Mouse (Mus musculus): ENCODE measurements at regions not wholly inside any gene's neighbourhood (a gene's known extent, or its start where the extent isn't known, plus 50 kb on each side); places are given as distances from the start of the nearest gene placed in this dataset. TPM values are rescaled to one million over a fixed set of nuclear protein-coding genes. Genes with fewer than 3 reads are reported as not detected.

Small RNA genes in the stretch of these regions (microRNA-seq; reads per million reads assigned to microRNA genes)
- gene Mir6363 = not detected

Data from embryonic facial prominence, embryonic 13.5 days (tissue).